8 mouse cellular contexts compared by ENCODE assay signal in genomic region chr12:69196444-69197377, GRCm38 (mm10). TPM values are rescaled to one million over a fixed set of nuclear protein-coding genes. Genes with fewer than 3 reads are reported as not detected.
DNase-seq lines count a peak whose midpoint lies in the region; ATAC-seq and TF ChIP-seq lines count a peak whose summit lies in the region.

Gene Gm49383 (minus strand): TSS chr12:69197104.

- DNase-seq in MN1 (ENCODE audit: low spot score) = peak; percentile 95
- DNase-seq in cerebellum, adult 11 months = peak; percentile 61
- DNase-seq in heart, postnatal 25 days (ENCODE audit: low spot score) = peak; percentile 44
- DNase-seq in layer of hippocampus, adult 2 months (ENCODE audit: low spot score in 2 of 2) = peak; percentile 48 to 76
- DNase-seq in lung, postnatal 0 days (ENCODE audit: low spot score) = peak; percentile 84
- DNase-seq in ovary, postnatal 10 days (ENCODE audit: low spot score) = peak; percentile 37
- DNase-seq in thymus, postnatal 14 days = peak; percentile 67

- peak within 1 kb of the TSS; percentile 96 for H3K4me2 ChIP-seq in forebrain, embryonic 15.5 days (replicated peaks)
- peak within 1 kb of the TSS; percentile 93 for H3K4me2 ChIP-seq in lung, postnatal 0 days (replicated peaks; ENCODE audit: low read depth, low read length)

- H3K27ac ChIP-seq in forebrain, embryonic 15.5 days (replicated peaks) = peak within 1 kb of the TSS; percentile 96
- H3K27ac ChIP-seq in layer of hippocampus, adult 2 months = peak within 1 kb of the TSS; percentile 95
- H3K27ac ChIP-seq in lung, postnatal 0 days (ENCODE audit: low read length) = peak within 1 kb of the TSS; percentile 89

- intact Hi-C loops in heart, postnatal 25 days (cut with DNase I) = loop anchor here (5.0 kb wide), 1 partner anchor 101 kb away; the partner anchor contains the start of gene Klhdc2

- peaks cover 13% of the 10 kb centered on the region; the same call in 1 of the 2 replicates for H3K36me3 ChIP-seq in forebrain, embryonic 15.5 days
- no peaks in the 10 kb centered on the region for H3K36me3 ChIP-seq in lung, postnatal 0 days (ENCODE audit: insufficient read depth, low read length)

- TF ChIP-seq CTCF in layer of hippocampus, adult 2 months (conservative IDR thresholded peaks at IDR 0.05) = peak; percentile 34
- no peak for TF ChIP-seq CTCF in lung, postnatal 0 days (IDR thresholded peaks at IDR 0.05)

- ATAC-seq in forebrain, embryonic 15.5 days (replicated peaks) = peak; percentile 76
- peak; percentile 80 for ATAC-seq in lung, postnatal 0 days

- no peaks in the 10 kb centered on the region for H3K27me3 ChIP-seq in forebrain, embryonic 15.5 days
- H3K27me3 ChIP-seq in lung, postnatal 0 days (replicated peaks; ENCODE audit: insufficient read depth, low read length) = no peaks in the 10 kb centered on the region

- WGBS in forebrain, embryonic 15.5 days = under 1% methylated on average over 75 of the region's 75 CpGs
- 1% methylated on average over 73 of the region's 75 CpGs for WGBS in lung, postnatal 0 days

- peak within 1 kb of the TSS; percentile 94 for H3K9ac ChIP-seq in forebrain, embryonic 15.5 days (replicated peaks)
- peak within 1 kb of the TSS; percentile 71 for H3K9ac ChIP-seq in lung, postnatal 0 days (replicated peaks; ENCODE audit: low read depth)

- H3K4me3 ChIP-seq in forebrain, embryonic 15.5 days = peak within 1 kb of the TSS; percentile 100
- peak within 1 kb of the TSS; percentile 100 for H3K4me3 ChIP-seq in layer of hippocampus, adult 2 months
- H3K4me3 ChIP-seq in lung, postnatal 0 days (ENCODE audit: low read depth, low read length) = peak within 1 kb of the TSS; percentile 93

- no peak for TF ChIP-seq EP300 in lung, postnatal 0 days (IDR thresholded peaks at IDR 0.05)

- H3K9me3 ChIP-seq in forebrain, embryonic 15.5 days = no peaks in the 10 kb centered on the region
- no peaks in the 10 kb centered on the region for H3K9me3 ChIP-seq in lung, postnatal 0 days (ENCODE audit: low read length)

- H3K4me1 ChIP-seq in forebrain, embryonic 15.5 days = peaks cover 34% of the 10 kb centered on the region
- H3K4me1 ChIP-seq in lung, postnatal 0 days (ENCODE audit: insufficient read depth, low read depth, low read length) = no peaks in the 10 kb centered on the region

RNA-seq across cellular contexts. Expression of gene Gm49383, which starts in this region (rescaled TPM):
- polyA plus RNA-seq in forebrain, embryonic 15.5 days (2015; fragmentation: Nextera tagmentation; extraction: Ambion mirVana) = 21.5 and 25.7 TPM in 2 replicates
- 1 to 10 TPM; 2.6 to 4.5 TPM for total RNA-seq in heart, postnatal 25 days (2021)
- total RNA-seq in layer of hippocampus, adult 2 months (2021) = 1 to 10 TPM; 3.8 to 4.1 TPM
- polyA plus RNA-seq in lung, postnatal 0 days (2015; fragmentation: Nextera tagmentation; extraction: Ambion mirVana) = 7.9 and 8.2 TPM in 2 replicates

Comparison
In these comparisons a context has a peak if more than half of its experiments do, and no peak if none do; other contexts are left out.
1. Peak in every context shown above with its lines: DNase-seq, ATAC-seq, H3K4me3 ChIP-seq and H3K27ac ChIP-seq.
2. DNase-seq: peak in every context shown above with its lines; median percentile 95 in MN1; 84 in lung, postnatal 0 days; 67 in thymus, postnatal 14 days; 62 in layer of hippocampus, adult 2 months; 61 in cerebellum, adult 11 months; 44 in heart, postnatal 25 days; 37 in ovary, postnatal 10 days.